Mouse (Mus musculus) 3T3-L1 (cell line): Measurements from ENCODE around the gene Hmga1.
A peak's percentile ranks its signal among the peaks of the same experiment; 100 is the strongest.

Experiments
- DNase-seq: peaks from one replicate; pipeline ENCODE4 v3.0.0-alpha.2; 2015; ENCODE audit warnings: low read depth, low spot score

The Hmga1 gene

DNA sequence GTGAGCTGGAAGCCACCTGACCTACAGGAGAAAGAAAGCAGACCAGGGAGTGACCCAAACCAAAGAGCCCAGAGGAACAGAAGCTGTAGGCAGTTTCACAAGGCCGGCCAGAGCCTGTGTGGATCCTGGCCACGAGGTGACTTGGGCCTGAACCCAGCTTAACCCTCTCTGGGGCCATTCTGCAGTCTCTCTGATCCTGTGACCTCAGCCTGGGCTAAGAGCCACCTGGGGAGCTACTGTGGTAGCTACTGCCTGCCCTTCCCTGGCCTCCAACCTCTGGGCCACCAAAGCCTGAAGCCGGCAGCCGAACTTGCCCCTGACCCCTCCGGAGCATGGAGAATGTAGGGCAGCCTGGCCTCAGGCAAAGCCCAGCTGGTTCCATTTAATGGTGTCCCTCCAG, 27.5 kb upstream of the Hmga1 start:
- no peak for DNase-seq

DNA sequence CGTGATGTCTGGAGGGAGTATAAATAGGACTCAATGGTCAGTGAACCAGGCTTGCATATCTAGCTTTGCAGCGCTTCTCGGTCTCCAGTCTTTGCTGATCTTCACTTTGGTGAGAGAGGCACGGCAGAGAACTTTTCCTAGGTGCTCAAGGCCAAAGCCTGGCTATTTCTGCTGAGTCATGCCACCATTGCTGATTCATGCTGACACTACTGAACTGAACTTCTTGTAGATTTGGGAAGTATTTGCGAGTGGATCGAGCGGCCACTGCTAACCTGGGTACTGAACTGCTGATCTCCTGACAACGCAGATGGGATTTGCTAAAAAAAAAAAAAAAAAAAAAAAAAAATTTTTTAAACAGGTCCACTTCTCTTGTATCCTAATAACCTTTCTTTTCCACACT, 24.2 kb upstream of the Hmga1 start:
- DNase-seq, result peak; percentile 29

DNA sequence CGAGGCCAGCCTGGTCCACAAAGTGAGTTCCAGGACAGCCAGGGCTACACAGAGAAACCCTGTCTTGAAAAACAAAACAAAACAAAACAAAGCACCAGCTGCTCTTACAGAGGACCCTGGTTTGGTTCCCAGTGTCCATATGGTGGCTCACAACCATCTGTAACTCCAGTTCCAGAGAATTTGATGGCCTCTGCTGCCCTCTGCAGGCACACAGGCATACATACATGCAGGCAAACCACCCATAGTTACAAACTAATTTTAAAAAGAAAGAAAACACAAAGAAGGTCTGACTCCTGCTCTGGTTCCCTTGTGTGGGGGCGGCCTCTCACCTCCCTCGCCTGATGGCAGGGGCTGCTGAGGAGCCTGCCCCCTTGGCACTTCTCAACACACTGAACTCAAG, 22.9 kb upstream of the Hmga1 start:
- no peak for DNase-seq

DNA sequence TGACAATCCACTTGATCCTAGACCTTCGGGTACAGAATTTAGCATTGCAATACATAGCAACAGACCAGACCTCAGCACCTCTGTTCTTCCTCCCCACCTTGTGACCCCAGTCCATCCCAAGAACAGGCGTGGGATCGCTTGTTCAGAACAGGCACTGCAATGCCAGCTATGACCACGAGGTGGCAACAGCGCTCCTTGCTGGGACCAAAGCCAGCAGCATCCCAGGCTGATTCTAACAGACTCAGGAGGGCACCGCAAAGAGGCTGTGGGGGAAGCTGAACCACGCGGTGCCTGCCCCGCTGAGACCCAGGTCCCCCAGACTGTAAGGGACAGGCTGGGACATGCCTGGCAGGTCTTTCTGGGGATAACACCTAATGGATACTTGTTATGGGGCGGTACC, 21.6 kb upstream of the Hmga1 start:
- DNase-seq, result peak; percentile 90

DNA sequence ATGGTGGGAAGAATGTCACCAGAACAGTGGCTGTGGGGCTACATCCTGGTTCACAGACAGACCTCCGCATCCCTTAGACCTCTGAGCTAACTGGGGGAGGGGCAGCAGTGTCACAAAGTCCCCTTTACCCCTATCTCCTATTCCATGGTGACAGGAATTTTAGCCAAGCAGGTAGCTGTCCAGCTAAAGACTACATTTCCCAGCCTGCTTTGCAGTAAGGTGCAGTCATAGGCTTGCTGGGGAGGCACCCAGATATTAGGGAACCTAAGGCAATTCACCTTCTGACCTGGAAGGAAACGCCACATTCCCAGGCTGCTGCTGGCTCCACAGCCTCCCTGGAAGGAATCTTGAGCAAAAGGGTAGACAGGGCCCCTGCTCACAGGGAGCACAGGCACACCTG, 15.0 kb upstream of the Hmga1 start:
- no peak for DNase-seq

DNA sequence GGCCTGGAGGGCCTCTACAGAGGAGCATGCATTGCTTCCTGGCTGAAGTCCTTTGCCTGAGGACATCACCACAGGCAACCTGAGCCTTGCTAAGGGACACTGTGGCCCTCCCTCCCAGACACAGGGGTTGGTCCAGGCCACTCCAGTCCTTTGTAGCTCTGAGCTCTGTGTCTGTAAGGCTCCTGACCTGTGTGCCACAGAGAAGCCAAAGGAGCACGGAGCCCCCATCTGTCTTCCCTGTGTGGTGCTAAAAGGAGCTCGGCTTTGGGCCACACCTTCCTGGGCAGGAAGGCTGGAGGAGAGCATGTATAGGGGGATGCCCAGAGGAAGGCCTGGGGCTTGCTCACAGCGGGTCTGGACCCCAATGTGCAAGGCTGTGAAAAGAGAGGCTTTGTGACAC, 14.3 kb upstream of the Hmga1 start:
- DNase-seq, result no peak

DNA sequence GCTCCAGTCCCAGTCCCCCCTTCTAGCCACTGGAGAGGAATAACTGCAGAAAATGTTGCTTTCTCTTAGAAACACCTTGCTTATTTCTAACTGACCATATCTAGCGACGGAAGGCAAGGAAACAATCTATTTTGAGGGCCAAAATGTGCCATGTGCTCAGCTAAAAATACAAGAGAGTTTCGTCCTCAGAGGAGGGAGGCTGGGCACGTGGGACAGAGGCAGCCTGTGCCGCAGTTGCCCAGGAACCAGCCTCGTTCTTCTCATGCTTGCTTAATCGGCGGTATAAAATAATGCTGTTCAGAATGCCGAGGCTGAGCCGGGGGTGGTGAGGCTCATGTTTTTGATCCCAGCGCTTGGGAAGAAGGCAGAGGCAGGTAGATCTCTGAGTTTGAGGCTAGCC, 11.7 kb upstream of the Hmga1 start:
- DNase-seq, result no peak

DNA sequence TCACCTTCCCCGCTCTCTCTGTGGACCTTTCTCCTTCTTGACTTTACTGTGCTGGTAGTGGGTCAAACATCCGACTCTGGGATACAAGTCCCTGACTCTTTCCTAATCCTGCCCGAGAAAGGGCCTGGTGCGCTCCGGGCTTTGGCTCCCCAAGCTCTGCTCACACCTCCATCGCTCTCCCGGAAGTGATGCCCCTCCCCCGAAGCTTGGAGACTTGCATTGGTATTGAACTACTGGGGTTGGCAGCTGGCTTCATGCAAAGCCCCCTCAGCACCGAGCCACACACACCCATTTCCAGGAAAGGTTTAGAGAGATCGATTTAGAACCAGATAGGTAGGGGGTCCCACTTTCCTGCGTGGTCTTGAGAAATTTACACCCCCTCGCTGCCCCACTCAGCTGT, 10.3 kb upstream of the Hmga1 start:
- DNase-seq, result no peak

DNA sequence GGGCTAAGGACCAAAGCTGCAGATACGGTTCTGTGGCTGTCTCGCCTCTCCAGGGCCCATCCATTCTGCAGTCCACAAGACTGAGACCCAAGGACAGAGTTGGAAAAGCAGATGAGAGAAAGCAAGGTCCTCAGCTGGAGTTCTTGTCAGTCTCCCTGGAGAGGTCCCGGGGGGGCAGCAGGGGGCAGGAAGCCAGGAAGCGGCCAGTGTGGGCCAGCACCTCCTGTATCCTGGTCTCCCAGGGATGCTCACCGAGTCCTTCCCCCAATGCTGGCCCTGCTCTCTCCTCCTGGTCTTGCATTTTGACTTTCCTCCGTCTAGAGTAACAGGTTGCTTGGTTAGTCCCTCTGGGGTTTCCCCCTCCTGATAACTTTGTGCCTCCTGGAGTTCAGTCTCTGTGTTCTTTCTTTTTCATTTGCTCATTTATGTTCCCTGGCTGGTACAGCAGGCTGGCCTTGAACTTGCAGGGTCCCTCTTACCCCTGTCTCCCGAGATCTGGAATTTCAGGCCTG, 9.7 kb upstream of the Hmga1 start:
- peak; percentile 60 for DNase-seq

DNA sequence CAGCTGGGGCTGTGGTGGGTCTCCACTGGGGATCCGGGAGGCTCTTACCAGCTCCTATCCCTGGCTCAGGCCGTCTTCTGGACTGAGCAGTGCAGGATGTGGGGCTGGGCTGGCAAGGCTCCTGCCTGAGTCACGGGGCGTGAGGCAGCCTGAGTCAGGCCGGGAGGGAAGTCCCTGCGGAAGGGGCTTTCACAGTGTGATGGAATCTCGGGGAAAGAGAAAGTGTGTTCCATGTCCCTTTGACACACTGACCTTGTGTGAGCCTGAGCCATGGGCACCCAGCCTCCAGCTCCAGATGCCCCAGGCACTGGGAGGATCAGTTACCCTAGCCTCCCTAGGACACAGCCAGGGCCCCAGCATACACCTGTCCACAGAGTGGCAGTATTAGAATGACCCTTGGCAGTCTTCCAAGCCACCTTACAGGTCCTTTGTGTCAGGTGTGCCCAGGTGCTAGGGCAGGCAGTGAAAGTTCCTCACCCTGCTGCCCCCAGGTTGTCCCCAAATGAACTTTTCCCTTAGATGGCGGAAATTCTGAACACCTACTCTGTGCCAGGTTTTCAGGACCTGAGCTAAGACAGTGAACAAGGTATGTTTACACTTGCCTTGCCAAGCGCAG, 8.9 kb upstream of the Hmga1 start:
- peak; percentile 97 for DNase-seq

DNA sequence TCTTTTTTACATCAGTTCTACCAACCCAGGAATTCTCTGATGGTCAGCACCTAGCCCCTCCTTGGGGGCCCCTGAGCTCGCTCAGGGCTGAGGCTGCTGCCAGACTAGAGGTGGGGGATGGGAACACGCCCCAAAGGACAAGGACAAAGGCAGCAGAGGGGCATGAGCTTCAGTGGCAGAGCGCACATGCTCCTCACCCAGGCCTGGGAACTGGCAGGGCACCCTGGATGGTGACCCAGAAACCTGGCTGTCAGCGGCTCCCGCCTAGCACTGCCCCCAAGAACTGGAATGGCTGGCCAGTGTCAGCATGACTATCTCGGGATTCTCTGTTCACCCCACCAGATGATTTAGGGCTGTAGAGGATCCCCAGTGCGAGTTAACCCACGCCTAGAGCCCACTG, 7.1 kb upstream of the Hmga1 start:
- DNase-seq, result no peak

DNA sequence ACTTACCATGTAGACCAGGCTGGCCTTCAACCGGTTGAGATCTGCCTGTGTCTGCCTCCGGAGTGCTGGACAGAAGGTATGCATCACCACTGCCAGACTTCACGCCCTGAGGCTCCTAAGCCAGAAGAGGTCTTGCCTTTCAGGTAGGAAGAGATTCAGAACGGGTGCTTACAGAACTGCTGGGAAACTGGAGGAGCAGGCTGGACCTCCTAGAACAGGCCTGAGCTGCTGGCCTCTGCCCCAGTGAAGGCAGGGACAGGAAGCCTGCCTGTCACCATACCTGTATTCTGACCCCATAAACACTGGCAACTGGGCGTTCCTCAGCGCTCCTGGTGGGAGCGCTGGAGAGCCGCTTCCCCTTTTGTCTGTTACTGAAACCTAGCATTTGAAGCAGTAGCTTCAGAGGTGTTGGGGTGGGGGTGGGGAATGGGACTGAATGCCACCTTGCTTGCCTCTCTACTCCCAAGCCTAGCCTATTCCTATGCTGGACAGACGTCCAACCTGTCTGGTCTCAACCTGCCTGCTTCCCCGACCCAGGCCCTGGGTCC, 4.8 kb upstream of the Hmga1 start:
- no peak for DNase-seq

DNA sequence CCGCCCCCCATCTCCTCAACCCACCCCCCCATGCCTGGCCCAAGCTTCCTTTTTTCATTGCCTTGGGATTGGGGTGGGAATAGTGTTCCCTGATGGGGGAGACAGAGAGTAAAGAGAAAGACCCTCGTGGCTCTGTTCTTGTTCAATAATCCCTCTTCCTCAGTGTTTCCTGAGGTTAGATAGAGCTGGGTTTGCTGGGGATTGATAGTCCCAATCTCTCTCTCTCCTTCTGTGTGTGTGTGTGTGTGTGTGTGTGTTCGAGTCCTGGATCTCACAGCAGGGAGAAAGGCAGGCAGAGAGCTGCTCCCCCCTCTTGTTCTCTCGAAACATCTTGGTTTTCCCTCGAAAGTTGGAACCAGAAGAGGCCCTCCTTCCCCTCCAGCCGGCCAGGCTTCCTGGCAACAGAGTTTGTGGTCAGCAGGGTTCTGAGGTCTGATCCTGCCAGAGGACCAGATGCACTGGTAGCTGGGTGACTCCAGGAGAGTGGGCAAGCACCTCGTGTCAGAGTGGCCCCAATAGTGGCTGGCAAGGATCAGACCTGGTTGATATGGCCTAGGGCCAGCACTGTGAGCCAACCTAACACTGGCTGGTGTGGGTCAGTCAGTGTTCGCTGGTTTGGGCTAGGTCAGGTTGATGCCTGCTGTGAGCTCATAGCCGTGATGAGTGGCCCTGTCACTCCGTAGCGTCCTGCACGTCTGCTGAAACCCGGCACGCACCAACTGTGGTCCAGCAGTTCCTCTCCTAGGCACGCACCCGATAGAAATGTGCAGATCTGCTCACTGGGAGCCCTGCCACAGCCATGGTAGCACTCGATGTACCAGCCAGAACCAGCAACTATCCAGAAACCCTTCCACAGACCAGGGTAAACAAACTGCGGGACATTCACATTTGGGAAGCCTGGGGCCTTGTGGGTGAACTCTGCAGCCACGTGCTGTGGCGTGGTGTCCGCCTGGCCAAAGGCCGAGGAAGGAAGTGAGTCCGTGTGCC, 3.8 kb upstream of the Hmga1 start:
- peak; percentile 45 for DNase-seq

DNA sequence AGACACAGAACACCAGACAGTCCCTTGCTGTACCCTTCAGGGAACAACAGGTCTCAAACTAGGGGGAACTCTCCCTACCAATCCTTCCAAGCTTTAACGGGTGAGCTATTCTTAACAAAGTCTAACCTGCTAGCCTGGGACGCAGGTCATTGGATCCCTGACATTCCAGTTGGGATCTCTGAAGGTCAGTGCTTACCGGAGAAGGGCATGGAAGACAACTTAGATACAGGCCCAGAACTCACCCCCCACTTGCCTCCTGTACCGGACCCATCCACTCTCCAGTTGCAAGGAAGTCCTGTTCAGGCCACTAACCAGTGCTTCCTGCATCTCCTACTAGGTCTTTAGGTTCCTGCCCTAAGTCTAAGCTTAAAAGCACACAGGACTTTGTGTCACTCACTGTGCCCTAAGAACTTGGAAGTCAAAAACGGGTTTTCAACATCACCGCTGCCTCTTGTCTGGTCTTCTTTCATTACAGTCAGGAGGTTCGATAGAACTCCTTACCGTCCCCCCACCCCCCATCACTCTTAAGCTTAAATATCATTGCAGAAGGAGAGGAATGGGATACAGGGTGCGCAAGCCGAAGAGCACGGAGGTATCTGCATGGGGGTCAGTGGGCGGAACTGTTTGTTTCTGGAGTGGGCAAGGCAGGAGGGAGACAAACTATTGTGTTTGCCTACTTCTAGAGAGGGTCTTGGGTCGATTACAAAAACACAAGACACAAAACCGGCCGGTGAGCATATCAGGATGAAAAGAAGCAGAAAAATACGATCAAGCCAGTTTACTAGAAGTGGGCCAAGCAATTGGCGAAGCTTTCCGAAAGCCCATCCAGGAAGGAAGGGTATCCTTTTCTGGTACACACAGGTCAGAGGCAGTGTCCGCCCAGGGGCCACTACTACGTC, 2.0 kb upstream of the Hmga1 start:
- no peak for DNase-seq

DNA sequence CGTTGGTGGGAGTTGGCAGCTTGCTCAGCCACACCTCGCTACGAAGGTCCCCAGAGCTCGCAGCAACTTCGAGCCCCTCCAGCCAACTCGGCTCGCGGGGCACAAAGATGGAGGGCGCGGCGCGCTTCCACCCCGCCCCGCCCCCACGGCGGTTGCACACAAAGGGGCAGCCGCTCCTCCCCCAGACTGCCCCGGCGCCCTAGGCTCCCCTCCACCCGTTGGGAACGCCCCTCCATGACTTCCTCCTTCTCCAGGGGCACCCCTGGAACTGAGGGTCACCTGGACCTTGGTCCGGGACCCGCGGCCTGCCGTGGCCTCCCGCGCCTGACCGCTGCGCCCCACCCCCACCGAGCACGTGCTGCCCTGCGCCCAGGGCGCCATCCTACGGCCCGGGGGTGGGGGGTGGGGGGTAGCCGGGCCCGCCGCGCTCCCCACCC, 1.2 kb upstream of the Hmga1 start:
- DNase-seq, result no peak

DNA sequence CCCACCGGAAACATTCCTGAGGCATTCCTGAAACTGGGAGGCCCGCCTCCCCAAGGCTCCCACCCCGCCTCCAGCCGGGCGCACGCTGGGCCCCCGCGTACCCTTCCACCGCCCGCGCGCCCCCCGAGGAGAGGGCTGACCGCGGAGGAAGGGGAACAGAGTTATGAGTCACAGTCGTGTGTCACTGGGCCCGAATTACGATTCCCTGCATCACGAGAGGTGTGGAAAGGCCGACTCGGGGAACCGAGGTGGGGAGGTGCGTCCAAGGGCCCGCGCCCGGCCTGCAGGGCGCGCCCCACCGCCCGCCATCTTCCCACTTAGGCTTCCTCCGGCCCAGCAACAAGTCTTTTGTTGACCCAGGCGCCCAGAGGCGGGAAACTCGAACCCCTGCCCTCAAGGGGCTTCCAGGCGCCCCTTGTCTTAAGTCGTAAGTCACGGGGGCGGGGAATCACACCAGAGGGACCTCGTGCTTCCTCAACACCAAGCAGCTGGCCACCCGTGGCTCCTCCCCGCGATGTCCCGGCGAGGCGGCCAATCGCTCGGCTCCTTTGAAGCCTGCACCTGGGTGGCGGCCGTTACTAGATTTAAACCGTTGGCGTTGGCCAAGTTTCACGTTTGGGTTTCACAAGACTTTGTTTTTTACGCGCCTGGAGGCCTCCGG, 655 bp upstream of the Hmga1 start:
- DNase-seq, result no peak

DNA sequence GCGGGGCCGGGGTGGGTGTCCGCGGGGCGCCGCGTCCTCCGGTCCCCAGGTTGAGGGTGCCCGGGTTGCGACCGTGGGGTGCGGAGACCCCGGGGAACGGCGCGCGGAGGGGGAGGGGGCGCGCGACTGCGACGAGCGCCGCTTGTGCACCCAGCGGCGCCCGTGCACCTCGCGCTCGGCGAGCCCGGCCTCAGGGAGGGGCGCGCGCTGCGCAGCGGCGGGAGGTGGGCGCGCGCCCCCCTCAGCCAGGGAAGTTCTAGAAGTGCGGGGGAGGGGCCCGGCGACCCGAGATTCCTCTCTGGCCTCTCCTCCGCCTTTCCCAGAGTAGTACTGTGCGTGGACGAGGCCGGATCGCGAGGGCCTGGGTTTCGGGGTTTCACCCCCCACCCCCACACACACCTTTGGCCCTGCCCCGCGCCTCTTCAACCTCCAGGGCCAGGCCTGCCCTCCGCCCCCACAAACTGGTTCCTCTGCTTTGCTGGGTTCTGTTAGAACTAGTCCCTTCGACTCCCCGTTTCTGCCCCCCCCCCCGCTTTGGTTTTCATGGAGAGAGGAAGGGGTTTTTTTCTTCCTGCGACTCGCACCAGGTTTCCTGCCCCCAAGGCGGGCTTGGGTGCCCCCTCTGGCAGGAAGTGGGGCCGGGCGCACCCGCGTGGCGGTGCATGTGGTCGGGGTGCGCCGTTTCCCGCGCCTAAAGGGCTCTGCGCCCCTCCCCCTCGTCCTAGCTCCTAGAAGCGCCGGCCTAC, 1.1 kb downstream of the Hmga1 start:
- peak; percentile 72 for DNase-seq

DNA sequence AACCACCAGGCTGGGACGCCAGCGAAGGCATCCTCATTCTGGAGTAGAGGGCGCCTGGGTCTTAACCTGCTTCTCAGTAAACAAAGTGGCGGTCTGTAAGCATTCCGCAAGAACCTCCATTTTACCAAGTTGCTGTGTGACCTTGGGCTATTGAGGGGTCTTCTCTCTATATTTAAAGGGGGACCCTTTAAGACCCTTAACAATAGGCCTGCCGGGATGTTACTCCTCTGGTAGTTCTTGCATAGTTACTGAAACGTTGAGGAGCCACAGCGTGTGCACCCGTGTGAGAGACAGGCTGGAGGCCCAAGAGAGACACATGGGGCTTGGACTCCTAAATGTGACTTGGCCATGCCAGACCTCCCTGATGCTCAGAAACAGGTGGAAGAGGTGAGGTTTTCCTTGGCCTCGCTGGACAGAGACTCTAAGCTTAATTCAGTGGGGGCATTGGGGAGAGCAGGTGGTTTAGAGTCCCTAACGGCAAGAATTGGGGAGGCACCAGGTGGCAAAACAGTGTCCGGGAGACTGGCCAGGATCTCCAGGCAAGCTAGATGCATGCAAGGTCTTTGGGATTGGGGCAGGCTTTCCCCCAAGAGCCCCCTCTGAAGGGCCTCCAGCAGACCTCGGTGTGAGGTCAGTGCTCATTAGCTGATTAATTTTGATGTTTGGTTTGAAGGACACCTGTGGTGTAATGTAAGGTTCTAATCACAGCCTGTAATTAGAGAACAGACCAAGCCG, 1.8 kb downstream of the Hmga1 start:
- peak; percentile 45 for DNase-seq

DNA sequence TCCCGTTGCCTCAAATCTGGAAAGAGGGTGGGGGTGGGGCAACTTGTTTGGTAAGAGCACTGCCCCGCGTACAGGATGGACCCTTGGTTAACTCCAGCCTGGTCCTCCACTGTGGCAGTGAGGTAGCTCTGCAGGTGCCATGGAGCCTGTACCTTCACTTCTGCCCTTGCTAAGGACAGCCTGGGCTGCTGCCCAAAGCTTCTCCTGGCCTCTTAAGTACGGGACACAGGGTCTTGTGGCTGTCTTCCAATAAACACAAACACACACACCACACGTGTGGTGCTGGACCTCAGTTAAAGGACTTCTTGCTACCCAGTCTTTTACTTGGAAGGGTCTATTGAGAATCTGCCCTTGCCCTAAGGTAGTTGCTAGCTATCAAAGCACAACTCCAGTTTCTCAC, 2.5 kb downstream of the Hmga1 start:
- no peak for DNase-seq

DNA sequence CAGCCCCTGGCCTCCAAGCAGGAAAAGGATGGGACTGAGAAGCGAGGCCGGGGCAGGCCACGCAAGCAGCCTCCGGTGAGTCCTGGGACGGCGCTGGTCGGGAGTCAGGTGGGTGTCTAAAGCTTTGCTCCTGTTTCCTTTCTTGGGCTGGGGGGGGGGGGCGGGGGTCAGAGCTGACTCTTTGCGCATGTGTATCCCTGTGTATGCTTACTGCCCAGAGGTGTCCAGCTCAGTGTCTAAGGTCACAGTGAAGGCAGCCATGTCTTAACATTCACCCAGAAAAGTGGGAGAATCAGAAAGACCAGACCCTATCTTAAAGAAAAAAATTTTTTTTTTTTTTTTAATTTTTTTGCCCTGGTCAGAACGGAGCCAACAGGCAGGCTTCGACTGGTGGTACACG, 3.3 kb downstream of the Hmga1 start:
- no peak for DNase-seq
